Mouse (Mus musculus): ENCODE data around the gene Setd4. TPM values are rescaled to one million over a fixed set of nuclear protein-coding genes. Genes with fewer than 3 reads are reported as not detected.

Gene Setd4
- polyA plus RNA-seq, 1 experiment from 2014 or later: 17.7 TPM

DNA sequence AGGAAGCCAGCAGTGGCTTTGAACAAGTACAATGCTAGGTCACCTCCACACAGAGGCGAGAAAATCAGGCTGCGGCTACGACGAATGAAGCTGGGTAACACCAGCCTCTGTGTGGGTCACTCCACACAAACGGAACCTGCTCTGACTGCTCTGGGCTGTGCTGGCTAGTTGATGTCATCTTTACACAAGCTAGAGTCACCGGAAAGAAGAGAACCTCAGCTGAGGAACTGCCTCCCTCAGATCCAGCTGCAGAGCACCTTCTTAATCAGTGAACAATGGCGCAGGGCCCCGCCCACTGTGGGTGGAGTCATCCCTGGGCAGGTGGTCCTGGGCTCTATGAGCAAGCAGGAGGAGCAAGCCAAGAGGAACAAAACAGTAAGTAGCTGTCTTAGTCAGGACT lies 17.5 kb downstream of the Setd4 start:
- H3K4me3 ChIP-seq: no peak overlapping the region
- H3K27ac ChIP-seq (replicated peaks): no peak overlapping the region
- peaks cover 23% of the 10 kb centered on the region for H3K4me1 ChIP-seq
- no peaks in the 10 kb centered on the region for H3K27me3 ChIP-seq (replicated peaks; ENCODE audit: low read depth, poor library complexity, severe bottlenecking)
- DNase-seq (ENCODE audit: low spot score): no peak
- no peaks in the 10 kb centered on the region for H3K9me3 ChIP-seq
- peaks cover 55% of the 10 kb centered on the region for H3K36me3 ChIP-seq (replicated peaks)
- 66% methylated on average over 8 of the region's 8 CpGs for WGBS

DNA sequence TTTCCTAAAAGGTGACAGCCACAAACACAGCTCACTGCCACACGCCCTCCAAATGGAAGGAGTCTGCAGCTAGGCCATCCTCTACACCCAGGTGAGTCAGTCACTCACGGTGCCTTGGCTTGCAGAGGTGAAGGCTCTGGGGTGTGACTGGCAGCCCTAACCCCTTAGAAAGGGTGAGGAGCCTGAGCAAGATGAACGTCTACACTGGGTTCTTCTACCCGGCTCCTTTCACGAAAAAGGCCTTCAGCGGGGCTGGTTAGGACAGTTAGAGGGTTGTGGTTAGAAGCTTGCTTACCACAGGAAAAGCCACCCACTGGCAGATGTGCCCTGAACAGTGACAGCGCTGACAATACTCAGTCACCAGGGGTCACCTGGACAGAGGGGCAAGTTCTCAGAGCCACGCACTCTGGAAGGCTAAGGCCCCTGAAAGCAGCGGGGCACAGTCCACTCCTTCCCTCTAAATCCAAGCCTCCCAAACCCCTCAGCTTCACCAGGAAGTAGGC lies 18.1 kb downstream of the Setd4 start:
- WGBS: 85% methylated on average over 9 of the region's 9 CpGs
- Histone ChIP-seq H3K4me1 (peaks cover 23% of the 10 kb centered on the region), H3K9me3 (no peaks in the 10 kb centered on the region), H3K27me3 (replicated peaks; ENCODE audit: low read depth, poor library complexity, severe bottlenecking) (no peaks in the 10 kb centered on the region), H3K27ac (replicated peaks) (no peak overlapping the region), H3K36me3 (replicated peaks) (peaks cover 50% of the 10 kb centered on the region), H3K4me3 (no peak overlapping the region)
- DNase-seq (ENCODE audit: low spot score): no peak

- WGBS: 92% methylated on average over 24 of the region's 24 CpGs
- no peak overlapping the region for H3K27ac ChIP-seq (replicated peaks)
- DNase-seq (ENCODE audit: low spot score): no peak
- H3K27me3 ChIP-seq (replicated peaks; ENCODE audit: low read depth, poor library complexity, severe bottlenecking): no peaks in the 10 kb centered on the region
- H3K36me3 ChIP-seq (replicated peaks): peaks cover 44% of the 10 kb centered on the region
- H3K4me1 ChIP-seq: peaks cover 25% of the 10 kb centered on the region
- no peak overlapping the region for H3K4me3 ChIP-seq
- no peaks in the 10 kb centered on the region for H3K9me3 ChIP-seq
These were observed 18.7 kb downstream of the Setd4 start for GRCm38 (mm10) chr16:93584976-93585702.

GRCm38 (mm10) chr16:93581125-93581524 lies 22.7 kb downstream of the Setd4 start:
- Histone ChIP-seq H3K27ac (replicated peaks) (peak overlapping the region; percentile 44; the same call in 1 of the 2 replicates), H3K27me3 (replicated peaks; ENCODE audit: low read depth, poor library complexity, severe bottlenecking) (no peaks in the 10 kb centered on the region), H3K4me3 (no peak overlapping the region), H3K4me1 (peaks cover 12% of the 10 kb centered on the region), H3K36me3 (replicated peaks) (peaks cover 26% of the 10 kb centered on the region), H3K9me3 (no peaks in the 10 kb centered on the region)
- WGBS: 69% methylated on average over 6 of the region's 6 CpGs
- no peak for DNase-seq (ENCODE audit: low spot score)

DNA sequence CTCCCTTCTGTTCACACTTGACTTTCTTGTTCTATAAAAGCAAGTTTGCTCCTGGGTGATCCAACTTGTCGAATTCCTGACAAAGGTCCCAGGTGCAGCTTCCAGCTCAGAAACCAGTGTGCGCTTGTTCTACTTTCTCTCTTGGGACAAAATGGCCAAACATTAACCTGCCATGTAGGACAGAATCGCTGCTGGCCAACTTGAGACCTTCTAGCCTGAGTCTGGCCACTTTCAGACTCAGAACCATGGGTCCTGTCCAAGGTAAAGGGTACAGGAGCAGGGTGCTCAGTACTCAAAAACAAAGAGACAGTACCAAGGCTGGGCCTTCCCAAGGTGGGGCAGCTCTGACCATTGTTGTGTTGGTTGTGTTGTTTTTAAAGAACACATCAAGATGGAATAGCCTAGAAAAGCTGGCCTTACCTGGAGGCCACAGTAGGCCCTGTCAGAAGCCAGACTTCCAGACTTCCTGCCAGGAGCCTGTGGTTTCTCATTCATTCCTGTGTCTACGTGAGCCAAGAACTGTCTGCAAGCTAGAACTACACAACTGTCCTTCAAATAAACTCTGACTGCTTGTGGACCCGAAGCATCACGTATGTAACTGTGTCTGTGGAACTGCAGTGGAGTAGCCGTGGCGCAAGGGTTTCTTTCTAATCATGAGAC lies 25.4 kb downstream of the Setd4 start:
- no peak for DNase-seq (ENCODE audit: low spot score)
- 87% methylated on average over 8 of the region's 8 CpGs for whole genome bisulfite sequencing
- Histone ChIP-seq H3K27ac (replicated peaks) (no peak overlapping the region), H3K36me3 (replicated peaks) (0 out of 2 replicates have a peak, but pooled peaks cover 2% of the 10 kb centered on the region), H3K4me3 (no peak overlapping the region), H3K4me1 (peaks cover 23% of the 10 kb centered on the region), H3K9me3 (no peaks in the 10 kb centered on the region), H3K27me3 (replicated peaks; ENCODE audit: low read depth, poor library complexity, severe bottlenecking) (0 out of 2 replicates have a peak, but pooled peaks cover 6% of the 10 kb centered on the region)

DNA sequence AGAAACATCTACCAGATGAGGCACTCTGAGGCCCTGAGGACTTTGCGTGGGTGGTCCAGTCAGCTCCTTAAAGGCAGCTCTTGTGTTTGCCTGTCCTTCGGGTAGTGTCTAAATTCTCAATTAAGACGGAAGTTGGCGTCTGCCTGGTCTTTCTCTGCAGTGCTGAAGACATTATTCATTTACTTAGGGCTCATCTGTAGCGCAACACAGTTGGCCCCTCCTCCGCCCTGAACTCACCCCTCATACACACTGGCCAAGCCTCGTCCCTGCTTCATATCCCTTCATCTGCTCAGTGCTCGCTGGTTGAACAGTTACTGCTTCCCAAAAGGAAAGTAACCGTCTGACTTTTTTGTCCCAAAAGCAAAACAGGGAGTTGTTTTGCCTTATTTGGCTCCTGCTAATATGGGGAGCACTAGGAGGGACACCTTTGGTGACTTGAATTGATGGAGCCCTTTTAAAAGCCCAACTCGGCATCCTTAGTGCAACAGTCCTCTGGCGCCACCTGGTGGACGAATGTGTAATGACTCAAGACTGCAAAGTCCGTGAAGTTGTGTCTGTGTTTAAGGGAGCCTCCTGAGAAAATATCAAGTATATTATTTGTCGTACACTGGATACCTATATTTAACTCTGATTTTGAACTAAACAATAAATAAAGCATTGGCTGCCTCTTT lies 27.3 kb downstream of the Setd4 start:
- DNase-seq (ENCODE audit: low spot score): peak; percentile 87
- Histone ChIP-seq H3K27ac (replicated peaks) (0 out of 2 replicates have a peak overlapping the region, but pooled peaks have one; percentile 35), H3K4me3 (no peak overlapping the region), H3K36me3 (replicated peaks) (no peaks in the 10 kb centered on the region), H3K4me1 (peaks cover 23% of the 10 kb centered on the region), H3K9me3 (no peaks in the 10 kb centered on the region), H3K27me3 (replicated peaks; ENCODE audit: low read depth, poor library complexity, severe bottlenecking) (0 out of 2 replicates have a peak, but pooled peaks cover 6% of the 10 kb centered on the region)
- WGBS: 35% methylated on average over 14 of the region's 14 CpGs

DNA sequence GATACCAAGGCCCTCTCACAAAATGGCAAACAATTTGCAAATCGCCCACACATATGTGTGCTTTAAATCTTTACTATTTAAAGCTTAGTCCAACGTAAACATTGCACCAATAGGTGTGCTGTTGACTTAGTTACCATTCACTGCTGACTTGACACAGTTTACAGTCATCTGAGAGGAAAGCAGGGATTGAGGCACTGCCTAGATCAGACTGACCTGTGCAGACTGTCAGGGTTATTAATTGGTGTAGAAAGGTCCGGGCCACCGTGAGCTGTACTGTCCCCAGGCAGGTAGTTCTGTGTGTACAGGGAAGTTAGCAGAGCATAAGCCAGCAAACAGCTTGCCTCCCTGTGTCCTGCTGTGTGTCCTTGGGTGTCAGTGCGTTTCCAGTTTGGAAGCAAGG lies 28.3 kb downstream of the Setd4 start:
- Histone ChIP-seq H3K27ac (replicated peaks) (peak overlapping the region; percentile 76; the same call in 1 of the 2 replicates), H3K4me3 (no peak overlapping the region), H3K27me3 (replicated peaks; ENCODE audit: low read depth, poor library complexity, severe bottlenecking) (0 out of 2 replicates have a peak, but pooled peaks cover 6% of the 10 kb centered on the region), H3K9me3 (no peaks in the 10 kb centered on the region), H3K4me1 (peaks cover 23% of the 10 kb centered on the region), H3K36me3 (replicated peaks) (no peaks in the 10 kb centered on the region)
- WGBS: 78% methylated on average over 5 of the region's 5 CpGs
- no peak for DNase-seq (ENCODE audit: low spot score)

GRCm38 (mm10) chr16:93574521-93575191 lies 29.2 kb downstream of the Setd4 start:
- Histone ChIP-seq H3K27ac (replicated peaks) (peak overlapping the region; percentile 76), H3K4me3 (no peak overlapping the region), H3K4me1 (peaks cover 21% of the 10 kb centered on the region), H3K27me3 (replicated peaks; ENCODE audit: low read depth, poor library complexity, severe bottlenecking) (0 out of 2 replicates have a peak, but pooled peaks cover 6% of the 10 kb centered on the region), H3K9me3 (no peaks in the 10 kb centered on the region), H3K36me3 (replicated peaks) (no peaks in the 10 kb centered on the region)
- 60% methylated on average over 18 of the region's 18 CpGs for WGBS
- DNase-seq (ENCODE audit: low spot score): peak; percentile 49

DNA sequence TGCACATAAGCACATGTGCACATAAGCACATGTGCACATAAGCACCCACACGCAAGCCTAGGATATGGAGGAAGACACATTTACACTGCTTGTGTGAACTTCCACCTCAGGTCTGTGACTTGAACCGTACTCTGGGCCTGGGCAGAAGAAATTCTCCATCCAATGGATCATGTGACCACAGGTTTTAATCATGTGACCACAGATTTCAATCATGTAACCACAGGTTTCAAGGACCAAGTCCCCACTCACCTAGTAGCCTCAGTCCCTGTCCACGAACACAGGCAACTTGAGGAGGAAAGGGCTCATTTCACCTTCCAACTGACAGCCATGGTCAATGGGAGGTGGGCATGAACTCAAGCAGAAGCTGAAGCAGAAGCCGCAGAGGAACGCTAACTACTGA lies 30.4 kb downstream of the Setd4 start:
- no peaks in the 10 kb centered on the region for H3K9me3 ChIP-seq
- DNase-seq (ENCODE audit: low spot score): no peak
- H3K27me3 ChIP-seq (replicated peaks; ENCODE audit: low read depth, poor library complexity, severe bottlenecking): 0 out of 2 replicates have a peak, but pooled peaks cover 6% of the 10 kb centered on the region
- no peak overlapping the region for H3K4me3 ChIP-seq
- WGBS: 95% methylated on average over 5 of the region's 5 CpGs
- peaks cover 21% of the 10 kb centered on the region for H3K4me1 ChIP-seq
- no peaks in the 10 kb centered on the region for H3K36me3 ChIP-seq (replicated peaks)
- no peak overlapping the region for H3K27ac ChIP-seq (replicated peaks)

- 0 out of 2 replicates have a peak, but pooled peaks cover 6% of the 10 kb centered on the region for H3K27me3 ChIP-seq (replicated peaks; ENCODE audit: low read depth, poor library complexity, severe bottlenecking)
- WGBS: 94% methylated on average over 6 of the region's 6 CpGs
- H3K36me3 ChIP-seq (replicated peaks): no peaks in the 10 kb centered on the region
- H3K4me3 ChIP-seq: no peak overlapping the region
- H3K4me1 ChIP-seq: peaks cover 21% of the 10 kb centered on the region
- H3K9me3 ChIP-seq: no peaks in the 10 kb centered on the region
- no peak overlapping the region for H3K27ac ChIP-seq (replicated peaks)
- no peak for DNase-seq (ENCODE audit: low spot score)
These were observed 31.5 kb downstream of the Setd4 start for GRCm38 (mm10) chr16:93572383-93572782.

- DNase-seq (ENCODE audit: low spot score): peak; percentile 52
- Histone ChIP-seq H3K9me3 (no peaks in the 10 kb centered on the region), H3K4me1 (peaks cover 24% of the 10 kb centered on the region), H3K27me3 (replicated peaks; ENCODE audit: low read depth, poor library complexity, severe bottlenecking) (no peaks in the 10 kb centered on the region), H3K4me3 (peak overlapping the region; percentile 40; the same call in 1 of the 2 replicates), H3K27ac (replicated peaks) (peak overlapping the region; percentile 44; the same call in 1 of the 2 replicates), H3K36me3 (replicated peaks) (no peaks in the 10 kb centered on the region)
- WGBS: 9% methylated on average over 12 of the region's 12 CpGs
These were observed 45.4 kb downstream of the Setd4 start for GRCm38 (mm10) chr16:93558499-93558898.

- WGBS: 63% methylated on average over 8 of the region's 8 CpGs
These were observed 46.2 kb downstream of the Setd4 start for GRCm38 (mm10) chr16:93557646-93558045.

More at GRCm38 (mm10) chr16:93557646-93558045, 46.2 kb downstream of the Setd4 start:
- no peak for DNase-seq (ENCODE audit: low spot score)
- Histone ChIP-seq H3K9me3 (no peaks in the 10 kb centered on the region), H3K4me1 (peaks cover 32% of the 10 kb centered on the region), H3K36me3 (replicated peaks) (no peaks in the 10 kb centered on the region), H3K27me3 (replicated peaks; ENCODE audit: low read depth, poor library complexity, severe bottlenecking) (no peaks in the 10 kb centered on the region), H3K27ac (replicated peaks) (peak overlapping the region; percentile 24), H3K4me3 (no peak overlapping the region)

All from embryonic facial prominence, embryonic 10.5 days (tissue).